In the genomic region with DNA sequence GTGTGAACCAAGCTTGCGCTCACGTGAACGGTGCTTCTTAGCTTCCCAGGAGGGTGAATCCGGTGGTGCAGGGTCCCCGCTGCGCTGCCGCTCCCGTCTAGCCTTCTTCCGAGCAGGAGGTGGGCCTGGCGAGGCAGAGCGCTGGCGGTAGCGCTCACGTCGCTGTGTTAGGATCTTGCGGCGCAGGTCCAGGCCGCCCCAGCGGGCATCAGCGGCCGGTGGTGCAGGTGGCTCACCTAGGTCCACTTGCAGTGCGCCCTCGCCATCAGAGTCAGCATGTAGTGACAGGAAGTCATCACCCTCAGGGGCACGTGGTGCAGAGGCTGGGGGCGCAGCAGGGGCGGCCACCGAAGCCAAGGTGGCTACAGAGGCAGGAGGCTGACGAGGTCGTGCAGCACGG, we compare ENCODE assay signal across 19 mouse cellular contexts. TPM values are rescaled to one million over a fixed set of nuclear protein-coding genes. Genes with fewer than 3 reads are reported as not detected.
DNase-seq lines count a peak whose midpoint lies in the region; ATAC-seq and TF ChIP-seq lines count a peak whose summit lies in the region.
"Had no signal": no experiment of that assay in that cellular context is flagged by ENCODE, and none has a peak within 500 bp of the region (broad histone marks: within the 10 kb centered on the region; RNA-seq: fewer than 3 reads in every experiment).

No protein-coding gene starts in this region.

- H3K4me2 ChIP-seq in midbrain, embryonic 11.5 days, result no peak overlapping the region
- H3K4me2 ChIP-seq in intestine, postnatal 0 days (replicated peaks; ENCODE audit: low read depth), result no peak overlapping the region
- H3K4me2 ChIP-seq: embryonic facial prominence, embryonic 15.5 days; heart, embryonic 13.5 days had no signal

- no peak overlapping the region for H3K27ac ChIP-seq in midbrain, embryonic 10.5 days (replicated peaks)
- no peak overlapping the region for H3K27ac ChIP-seq in midbrain, embryonic 11.5 days (ENCODE audit: low read depth, low read length)
- 0 out of 2 replicates have a peak overlapping the region, but pooled peaks have one; percentile 7 for H3K27ac ChIP-seq in intestine, postnatal 0 days (ENCODE audit: low read depth, low read length)
- H3K27ac ChIP-seq: embryonic facial prominence, embryonic 15.5 days; heart, embryonic 13.5 days had no signal

- peak; percentile 34 for DNase-seq in cerebellum, adult 9-11 months
- DNase-seq in midbrain, embryonic 10.5 days (ENCODE audit: low spot score), result no peak
- DNase-seq in midbrain, embryonic 11.5 days (ENCODE audit: low spot score, missing footprints), result no peak
- no peak for DNase-seq in adrenal gland, postnatal 4 days (ENCODE audit: low spot score in 2 of 2)
- no peak for DNase-seq in layer of hippocampus, adult 9-11 months
- DNase-seq: adrenal gland, postnatal 10 days; B cell, adult 2 months; gastrocnemius, postnatal 14 days; heart, postnatal 36 days; kidney, adult 2 months had no signal

- no peaks in the 10 kb centered on the region for H3K4me1 ChIP-seq in midbrain, embryonic 10.5 days
- no peaks in the 10 kb centered on the region for H3K4me1 ChIP-seq in midbrain, embryonic 11.5 days (ENCODE audit: control insufficient read depth, insufficient read depth, low read length)
- no peaks in the 10 kb centered on the region for H3K4me1 ChIP-seq in intestine, postnatal 0 days (replicated peaks; ENCODE audit: control insufficient read depth, insufficient read depth, low read length)
- H3K4me1 ChIP-seq: embryonic facial prominence, embryonic 15.5 days had no signal

- H3K4me3 ChIP-seq in midbrain, embryonic 10.5 days, result peak overlapping the region; percentile 18; the same call in 1 of the 2 replicates
- H3K4me3 ChIP-seq in midbrain, embryonic 11.5 days (ENCODE audit: low read depth, low read length), result no peak overlapping the region
- no peak overlapping the region for H3K4me3 ChIP-seq in intestine, postnatal 0 days (ENCODE audit: low read depth, low read length)
- H3K4me3 ChIP-seq: embryonic facial prominence, embryonic 15.5 days; erythroblast, embryonic 14.5 days; heart, embryonic 13.5 days had no signal

- TF ChIP-seq CTCF in intestine, postnatal 0 days (IDR thresholded peaks at IDR 0.05; ENCODE audit: low read depth), result no peak

- 94% methylated on average over 30 of the region's 30 CpGs for WGBS in midbrain, embryonic 10.5 days
- 91% methylated on average over 30 of the region's 30 CpGs for WGBS in midbrain, embryonic 11.5 days
- WGBS in intestine, postnatal 0 days, result 95% methylated on average over 30 of the region's 30 CpGs

- no peaks in the 10 kb centered on the region for H3K9me3 ChIP-seq in midbrain, embryonic 10.5 days (replicated peaks)
- no peaks in the 10 kb centered on the region for H3K9me3 ChIP-seq in midbrain, embryonic 11.5 days (ENCODE audit: control insufficient read depth, low read length)
- no peaks in the 10 kb centered on the region for H3K9me3 ChIP-seq in intestine, postnatal 0 days (ENCODE audit: control insufficient read depth)
- H3K9me3 ChIP-seq: embryonic facial prominence, embryonic 15.5 days; heart, embryonic 13.5 days had no signal

- no peak overlapping the region for H3K9ac ChIP-seq in midbrain, embryonic 11.5 days (ENCODE audit: low read length)
- no peak overlapping the region for H3K9ac ChIP-seq in intestine, postnatal 0 days (ENCODE audit: low read depth, low read length)
- H3K9ac ChIP-seq: embryonic facial prominence, embryonic 15.5 days; heart, embryonic 13.5 days had no signal

- H3K36me3 ChIP-seq in midbrain, embryonic 10.5 days, result peaks cover 100% of the 10 kb centered on the region
- peaks cover 62% of the 10 kb centered on the region for H3K36me3 ChIP-seq in midbrain, embryonic 11.5 days (ENCODE audit: control insufficient read depth, insufficient read depth, low read length)
- peaks cover 93% of the 10 kb centered on the region for H3K36me3 ChIP-seq in intestine, postnatal 0 days (ENCODE audit: control insufficient read depth, insufficient read depth)

- no peaks in the 10 kb centered on the region for H3K27me3 ChIP-seq in midbrain, embryonic 10.5 days (ENCODE audit: low read depth, poor library complexity, severe bottlenecking)
- H3K27me3 ChIP-seq in midbrain, embryonic 11.5 days (ENCODE audit: control insufficient read depth, insufficient read depth, low read length), result no peaks in the 10 kb centered on the region
- H3K27me3 ChIP-seq in intestine, postnatal 0 days (replicated peaks; ENCODE audit: control insufficient read depth, insufficient read depth, low read length), result no peaks in the 10 kb centered on the region
- H3K27me3 ChIP-seq: embryonic facial prominence, embryonic 15.5 days; heart, embryonic 13.5 days had no signal

- no peak for ATAC-seq in cerebellum, adult (ENCODE audit: insufficient number of reproducible peaks, low FRiP score, low TSS enrichment)
- ATAC-seq in midbrain, embryonic 11.5 days (ENCODE audit: low FRiP score), result no peak
- no peak for ATAC-seq in intestine, postnatal 0 days
- ATAC-seq: CD4-positive, CD25-positive, alpha-beta regulatory T cell, adult 4 months; forebrain, embryonic 16.5 days; hindbrain, embryonic 16.5 days; inflammation-experienced regulatory T-cells, adult 6 months had no signal

RNA-seq across cellular contexts. Expression of gene Scaf1, which starts 8.3 kb away (rescaled TPM):
- polyA plus RNA-seq in midbrain, embryonic 10.5 days (2016; fragmentation: Nextera tagmentation; extraction: Ambion mirVana), result 39.6 and 44.8 TPM in 2 replicates
- polyA plus RNA-seq in midbrain, embryonic 11.5 days (2014; fragmentation: Nextera tagmentation; extraction: Ambion mirVana), result 43.6 and 44.4 TPM in 2 replicates
- polyA plus RNA-seq in intestine, postnatal 0 days (2015; fragmentation: Nextera tagmentation; extraction: Ambion mirVana), result 21.7 and 22.6 TPM in 2 replicates
- 100 to 1,000 TPM; 114 TPM for total RNA-seq in adrenal gland, postnatal 4 days (2021)

RNA-seq across cellular contexts. Expression of gene Bcl2l12, which starts 9.3 kb away (rescaled TPM):
- polyA plus RNA-seq in midbrain, embryonic 10.5 days (2016; fragmentation: Nextera tagmentation; extraction: Ambion mirVana), result 77.4 and 78.4 TPM in 2 replicates
- polyA plus RNA-seq in midbrain, embryonic 11.5 days (2014; fragmentation: Nextera tagmentation; extraction: Ambion mirVana), result 56.0 and 62.2 TPM in 2 replicates
- 18.3 and 19.6 TPM in 2 replicates for polyA plus RNA-seq in intestine, postnatal 0 days (2015; fragmentation: Nextera tagmentation; extraction: Ambion mirVana)
- total RNA-seq in adrenal gland, postnatal 4 days (2021), result 10 to 100 TPM; 23.8 to 28.5 TPM

RNA-seq across cellular contexts. Expression of gene Rras, which starts 9.9 kb away (rescaled TPM):
- 22.0 and 23.6 TPM in 2 replicates for polyA plus RNA-seq in midbrain, embryonic 10.5 days (2016; fragmentation: Nextera tagmentation; extraction: Ambion mirVana)
- 18.6 and 22.2 TPM in 2 replicates for polyA plus RNA-seq in midbrain, embryonic 11.5 days (2014; fragmentation: Nextera tagmentation; extraction: Ambion mirVana)
- polyA plus RNA-seq in intestine, postnatal 0 days (2015; fragmentation: Nextera tagmentation; extraction: Ambion mirVana), result 94.6 and 100 TPM in 2 replicates
- total RNA-seq in adrenal gland, postnatal 4 days (2021), result 10 to 100 TPM; 58.9 to 59.7 TPM

RNA-seq across cellular contexts. Expression of gene Irf3, which starts 10.4 kb away (rescaled TPM):
- 69.5 and 71.2 TPM in 2 replicates for polyA plus RNA-seq in midbrain, embryonic 10.5 days (2016; fragmentation: Nextera tagmentation; extraction: Ambion mirVana)
- 55.6 and 65.9 TPM in 2 replicates for polyA plus RNA-seq in midbrain, embryonic 11.5 days (2014; fragmentation: Nextera tagmentation; extraction: Ambion mirVana)
- 53.2 and 56.4 TPM in 2 replicates for polyA plus RNA-seq in intestine, postnatal 0 days (2015; fragmentation: Nextera tagmentation; extraction: Ambion mirVana)
- total RNA-seq in adrenal gland, postnatal 4 days (2021), result 100 to 1,000 TPM; 106 to 111 TPM

RNA-seq across cellular contexts. Expression of gene Prmt1, which starts 21.5 kb away (rescaled TPM):
- 908 and 945 TPM in 2 replicates for polyA plus RNA-seq in midbrain, embryonic 10.5 days (2016; fragmentation: Nextera tagmentation; extraction: Ambion mirVana)
- 276 and 281 TPM in 2 replicates for polyA plus RNA-seq in midbrain, embryonic 11.5 days (2014; fragmentation: Nextera tagmentation; extraction: Ambion mirVana)
- 124 and 130 TPM in 2 replicates for polyA plus RNA-seq in intestine, postnatal 0 days (2015; fragmentation: Nextera tagmentation; extraction: Ambion mirVana)
- total RNA-seq in adrenal gland, postnatal 4 days (2021), result 100 to 1,000 TPM; 380 to 390 TPM
